Mouse (Mus musculus) CD4-positive helper T cell, adult 2 months (primary cell): ENCODE data around the gene Wdr18.
A peak's percentile ranks its signal among the peaks of the same experiment; 100 is the strongest.
"Not testable (repeated sequence)": the region's sequence is repeated elsewhere in the genome, so short reads cannot be mapped to it uniquely, and the experiment has no call there.

Experiments
- DNase-seq: peaks from one replicate; pipeline ENCODE4 v3.0.0-alpha.2; 2012; ENCODE audit warnings: low read depth, missing footprints, low spot score

Gene Wdr18

GRCm38 (mm10) chr10:79946752-79947322 lies 13.1 kb upstream of the Wdr18 start:
- no peak for DNase-seq

DNA sequence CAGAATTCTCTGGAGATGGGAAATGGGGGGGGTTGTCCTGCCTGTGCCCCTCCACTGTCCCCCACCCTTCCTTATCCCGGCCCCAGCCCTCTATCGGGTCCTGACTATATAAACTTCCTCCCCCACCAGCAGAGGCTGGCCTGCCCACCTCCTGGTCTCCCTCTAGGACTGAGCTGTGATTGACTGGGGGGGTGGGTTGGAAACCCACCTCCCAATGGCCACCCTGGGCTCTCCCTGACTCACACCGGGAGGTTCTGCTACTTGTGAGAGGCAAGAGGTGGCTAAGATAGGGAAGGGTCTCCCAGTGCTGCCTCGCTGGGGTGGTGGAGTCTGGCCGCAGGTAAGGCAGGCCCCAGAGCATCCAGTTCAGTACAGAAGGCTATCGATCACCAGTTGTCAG lies 12.4 kb upstream of the Wdr18 start:
- DNase-seq = no peak

- no peak for DNase-seq
These were observed 10.1 kb upstream of the Wdr18 start for GRCm38 (mm10) chr10:79949873-79950272.

DNA sequence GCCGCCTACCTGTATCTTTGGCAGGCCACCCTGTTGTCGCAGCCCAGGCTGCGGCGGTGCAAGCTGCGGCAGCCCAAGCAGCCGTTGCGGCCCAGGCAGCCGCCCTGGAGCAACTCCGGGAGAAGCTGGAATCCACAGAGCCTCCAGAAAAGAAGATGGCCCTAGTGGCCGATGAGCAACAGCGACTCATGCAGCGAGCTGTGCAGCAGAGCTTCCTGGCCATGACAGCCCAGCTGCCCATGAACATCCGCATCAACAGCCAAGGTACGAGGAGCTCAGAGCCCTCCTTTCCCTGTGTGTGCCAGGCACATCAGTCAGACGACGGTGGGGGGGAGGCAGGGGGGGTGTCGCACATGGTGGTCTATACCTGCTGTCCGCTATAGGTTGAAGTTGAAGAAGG lies 9.3 kb upstream of the Wdr18 start:
- DNase-seq = no peak

GRCm38 (mm10) chr10:79953946-79954345 lies 6.0 kb upstream of the Wdr18 start:
- DNase-seq = no peak

DNA sequence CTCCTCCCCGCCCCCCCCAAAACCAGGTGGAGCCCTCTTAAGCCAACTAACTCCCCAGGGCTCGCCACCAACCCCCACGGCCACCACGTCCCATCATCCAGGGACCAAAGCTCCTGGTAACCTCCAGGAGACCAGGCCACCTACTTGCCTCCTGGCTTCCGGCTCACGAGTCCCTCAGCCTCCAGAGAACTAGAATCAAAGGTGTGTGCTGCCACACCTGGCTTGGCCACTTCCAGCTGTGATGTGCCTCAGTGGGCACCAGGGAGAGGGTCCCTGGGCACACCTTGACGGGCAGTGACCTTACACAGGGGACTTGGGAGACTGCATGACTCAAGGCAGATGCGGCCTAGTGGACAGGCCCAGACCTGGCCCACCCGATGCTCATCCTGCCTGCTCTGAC lies 4.3 kb upstream of the Wdr18 start:
- no peak for DNase-seq

GRCm38 (mm10) chr10:79956643-79957154 lies 3.3 kb upstream of the Wdr18 start:
- no peak for DNase-seq

DNA sequence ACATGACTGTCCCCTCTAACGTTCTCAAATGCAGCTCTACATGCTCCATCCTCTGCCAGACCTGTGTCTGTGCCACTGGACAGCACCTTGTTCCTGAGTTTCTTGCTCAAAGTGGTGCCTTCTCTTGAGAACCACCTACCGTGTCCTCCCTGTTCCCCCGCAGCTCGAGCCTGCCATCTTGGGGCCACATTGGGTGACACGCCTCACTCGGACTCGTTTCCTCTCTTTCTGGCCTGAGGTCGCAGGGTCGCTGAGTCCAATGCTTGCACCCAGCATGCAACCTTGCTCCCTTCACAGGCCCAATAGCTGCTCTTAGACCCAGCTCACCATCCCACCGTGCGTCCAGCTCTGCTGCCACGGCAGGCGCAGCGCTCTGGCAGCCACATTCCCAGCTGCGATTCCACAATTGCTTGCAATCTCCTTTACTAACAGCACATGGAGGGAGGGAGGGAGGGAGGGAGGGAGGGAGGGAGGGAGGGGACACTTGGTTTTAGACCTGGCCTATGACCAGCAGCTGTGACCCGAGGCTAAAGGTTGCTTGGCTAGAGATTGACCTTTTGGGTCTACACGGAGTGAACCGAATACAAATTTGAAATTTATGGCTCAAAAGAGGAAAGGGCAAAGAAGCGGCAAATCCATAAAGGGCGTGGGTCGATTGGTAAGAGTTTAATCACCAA lies 1.7 kb upstream of the Wdr18 start:
- peak; percentile 75 for DNase-seq

DNA sequence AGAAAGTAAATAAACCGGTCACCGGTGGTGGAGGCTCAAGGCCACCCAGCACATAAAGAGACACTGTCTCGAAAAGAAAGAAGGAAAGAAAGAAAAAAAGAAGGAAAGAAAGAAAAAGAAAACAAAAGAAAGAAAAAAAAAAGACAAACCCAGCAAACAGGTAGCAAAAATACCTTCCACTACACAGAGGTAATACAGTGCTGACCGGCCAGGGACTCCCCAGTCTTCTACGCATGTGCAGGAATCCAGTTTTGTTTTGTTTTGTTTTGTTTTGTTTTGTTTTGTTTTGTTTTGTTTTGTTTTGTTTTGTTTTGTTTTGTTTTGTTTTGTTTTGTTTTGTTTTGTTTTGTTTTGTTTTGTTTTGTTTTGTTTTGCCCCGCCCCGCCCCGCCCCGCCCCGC lies 540 bp upstream of the Wdr18 start:
- not testable (repeated sequence) for DNase-seq

DNA sequence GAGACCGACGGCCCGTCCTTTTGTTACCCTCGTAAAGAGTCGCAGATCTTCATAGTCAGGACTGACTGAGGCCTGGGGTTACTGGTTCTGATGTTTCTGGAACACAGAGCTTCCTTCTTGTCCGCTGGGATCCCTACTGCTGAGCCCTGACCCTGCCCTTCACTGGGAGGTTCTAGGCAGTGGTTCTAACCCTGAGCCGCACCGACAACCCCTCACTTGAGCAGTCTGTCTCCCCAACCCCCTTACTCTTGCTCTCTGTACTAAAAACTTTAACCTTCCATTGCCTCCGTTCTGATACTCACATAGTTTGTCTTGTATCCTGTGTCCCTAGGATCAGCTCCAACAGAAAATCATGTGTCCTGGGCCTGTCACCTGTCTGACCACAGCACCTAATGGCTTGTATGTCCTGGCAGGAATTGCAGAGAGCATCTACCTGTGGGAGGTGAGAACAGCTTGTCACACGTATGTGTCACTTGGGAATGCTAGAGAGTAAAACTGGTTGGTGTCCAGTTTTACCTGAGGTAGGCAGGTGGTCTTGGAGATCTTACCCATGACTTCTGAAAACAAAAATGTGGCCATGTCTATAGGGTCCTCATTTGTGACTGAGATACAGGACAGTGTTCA lies 831 bp downstream of the Wdr18 start:
- no peak for DNase-seq

DNA sequence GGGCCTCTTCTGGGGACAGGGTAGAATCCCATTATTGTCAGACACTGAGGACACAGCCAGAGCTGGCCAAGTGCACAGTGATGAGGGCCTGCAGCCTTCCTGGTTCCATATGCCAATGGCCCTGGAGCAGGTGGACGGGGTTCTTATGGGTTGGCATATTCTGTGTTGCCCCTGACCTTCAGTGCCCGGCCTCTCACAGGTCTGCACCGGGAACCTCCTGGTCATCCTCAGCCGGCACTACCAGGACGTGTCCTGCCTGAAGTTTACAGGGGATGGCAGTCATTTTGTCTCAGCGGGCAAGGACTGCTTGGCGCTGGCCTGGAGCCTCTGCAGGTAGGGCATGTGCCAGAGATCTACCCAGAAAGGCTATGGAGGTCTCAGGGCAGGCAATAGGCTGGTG lies 4.8 kb downstream of the Wdr18 start:
- no peak for DNase-seq

- DNase-seq = no peak
These were observed 5.4 kb downstream of the Wdr18 start for GRCm38 (mm10) chr10:79965325-79965724.

DNA sequence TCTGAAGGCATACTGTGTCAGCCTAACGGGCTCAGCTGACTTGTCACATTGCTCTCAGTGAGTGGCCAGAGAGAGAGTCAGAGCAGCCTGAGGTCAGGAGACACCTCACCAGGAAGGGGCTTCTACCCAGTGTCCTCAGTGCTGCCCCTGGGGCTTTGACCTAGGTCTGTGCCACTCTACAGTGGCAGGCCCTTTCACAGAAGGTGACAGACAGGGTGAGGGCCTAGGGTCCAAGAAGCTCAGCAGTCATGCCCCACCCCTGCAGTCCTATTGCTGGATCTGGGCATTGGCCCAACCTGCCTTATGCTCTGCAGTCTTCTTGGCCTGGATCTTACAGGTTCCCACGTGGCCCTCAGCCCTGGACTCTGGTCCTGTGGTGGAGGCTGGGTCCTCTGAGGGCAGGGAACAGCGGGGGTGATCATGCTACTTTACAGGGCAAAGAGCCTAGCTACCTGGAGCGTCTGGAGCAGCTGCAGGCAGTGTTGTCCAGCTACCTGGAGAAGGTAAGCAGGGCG lies 7.0 kb downstream of the Wdr18 start:
- no peak for DNase-seq

DNA sequence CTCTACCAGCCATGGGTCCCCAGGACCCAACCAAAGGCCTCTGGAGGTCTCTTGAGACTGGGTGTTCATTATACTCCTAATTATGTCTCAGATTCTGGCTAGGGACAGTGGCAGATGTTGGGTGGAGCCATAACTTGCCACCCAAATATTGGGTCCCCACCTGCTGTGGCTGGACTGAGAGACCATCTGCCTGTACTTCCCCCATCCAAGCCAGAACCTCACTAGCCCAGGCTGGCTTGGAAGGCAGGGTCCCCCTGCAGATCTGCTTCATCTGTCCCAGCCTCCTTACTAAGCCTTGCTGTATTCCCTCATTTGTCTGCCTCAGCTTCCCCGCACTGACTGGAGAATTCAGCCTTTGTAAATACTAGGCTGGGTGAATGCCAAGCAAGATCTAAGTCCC lies 8.2 kb downstream of the Wdr18 start:
- no peak for DNase-seq

- no peak for DNase-seq
These were observed 9.2 kb downstream of the Wdr18 start for GRCm38 (mm10) chr10:79969124-79969568.

GRCm38 (mm10) chr10:79970415-79971182 lies 10.6 kb downstream of the Wdr18 start, which contains the start of gene Grin3b:
TSS of gene Grin3b (plus strand) at chr10:79970715.
- DNase-seq = no peak

DNA sequence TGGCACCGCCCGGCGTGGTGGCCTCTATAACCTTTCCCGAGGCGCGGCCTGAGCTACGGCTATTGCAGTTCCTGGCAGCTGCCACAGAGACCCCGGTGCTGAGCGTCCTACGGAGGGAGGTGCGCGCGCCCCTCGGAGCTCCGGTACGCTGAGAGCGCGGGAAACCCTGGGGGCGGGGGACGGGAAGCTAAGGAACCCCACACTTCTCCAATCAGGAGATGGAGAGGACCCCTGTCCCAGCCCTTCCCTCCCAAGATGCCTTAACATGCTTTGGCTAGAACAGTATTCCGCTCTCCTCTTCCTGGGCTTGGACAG lies 11.2 kb downstream of the Wdr18 start:
- DNase-seq = no peak

- no peak for DNase-seq
These were observed 12.9 kb downstream of the Wdr18 start for GRCm38 (mm10) chr10:79972831-79973230.

DNA sequence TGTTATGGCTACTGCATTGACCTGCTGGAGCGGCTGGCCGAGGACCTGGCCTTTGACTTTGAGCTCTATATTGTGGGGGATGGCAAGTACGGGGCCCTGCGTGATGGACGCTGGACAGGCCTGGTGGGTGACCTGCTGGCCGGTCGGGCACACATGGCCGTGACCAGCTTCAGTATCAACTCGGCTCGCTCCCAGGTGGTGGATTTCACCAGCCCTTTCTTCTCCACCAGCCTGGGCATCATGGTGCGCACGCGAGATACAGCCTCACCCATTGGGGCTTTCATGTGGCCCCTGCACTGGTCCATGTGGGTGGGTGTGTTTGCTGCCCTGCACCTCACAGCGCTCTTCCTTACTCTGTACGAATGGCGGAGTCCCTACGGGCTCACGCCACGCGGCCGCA lies 14.1 kb downstream of the Wdr18 start:
- no peak for DNase-seq

GRCm38 (mm10) chr10:79974668-79975067 lies 14.7 kb downstream of the Wdr18 start:
- no peak for DNase-seq

- DNase-seq = no peak
These were observed 16.2 kb downstream of the Wdr18 start for GRCm38 (mm10) chr10:79976071-79976721.

GRCm38 (mm10) chr10:79976722-79977107 lies 16.8 kb downstream of the Wdr18 start:
- DNase-seq = no peak
